Mouse (Mus musculus) ovary, adult 18-20 months (tissue): ENCODE measurements at regions not wholly inside any gene's neighbourhood (a gene's known extent, or its start where the extent isn't known, plus 50 kb on each side); places are given as distances from the start of the nearest gene placed in this dataset.

Experiments
- DNase-seq: peaks from one replicate; pipeline ENCODE4 v3.0.0; 2022; ENCODE audit warnings: low spot score, mixed read lengths

DNA sequence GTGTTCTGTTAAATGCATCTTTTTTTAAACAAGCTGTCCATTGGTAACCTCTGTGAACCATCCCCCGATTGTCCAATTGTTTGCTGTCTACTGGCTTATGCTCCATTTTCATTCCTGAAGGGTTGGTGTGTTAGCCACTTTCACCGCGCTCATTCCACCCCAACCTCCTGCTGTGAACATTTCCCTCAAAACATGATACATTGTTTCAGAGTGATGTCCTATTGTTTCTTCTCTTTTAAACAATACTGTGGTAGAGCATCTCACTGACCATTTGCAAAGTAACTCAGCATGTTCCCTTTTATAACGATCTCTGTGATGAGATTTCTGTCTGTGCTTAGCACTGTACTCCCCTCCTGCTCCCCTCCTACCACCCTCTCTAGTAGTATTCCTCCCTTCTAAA, 240.1 kb downstream of the Irs2 start:
- DNase-seq: no peak

DNA sequence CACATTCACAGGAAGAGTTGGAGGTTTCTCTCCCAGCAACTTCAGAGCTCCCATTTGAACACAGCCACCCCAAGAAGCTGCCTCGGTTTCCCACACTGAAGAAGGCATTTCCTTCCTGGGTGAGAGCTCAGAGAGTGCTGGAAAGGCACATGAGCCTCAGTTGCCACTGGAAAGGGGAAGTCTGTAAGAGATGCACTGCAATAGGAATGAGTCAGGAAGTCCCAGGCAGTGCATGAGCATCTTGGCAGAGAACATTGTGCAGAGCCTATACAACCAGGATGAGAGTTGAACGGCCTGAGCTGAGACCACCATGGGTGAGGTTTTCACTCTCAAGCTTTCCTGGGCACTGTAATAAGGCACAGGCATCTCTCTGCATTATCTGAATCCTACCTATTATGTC, 244.4 kb downstream of the Irs2 start:
- no peak for DNase-seq

DNA sequence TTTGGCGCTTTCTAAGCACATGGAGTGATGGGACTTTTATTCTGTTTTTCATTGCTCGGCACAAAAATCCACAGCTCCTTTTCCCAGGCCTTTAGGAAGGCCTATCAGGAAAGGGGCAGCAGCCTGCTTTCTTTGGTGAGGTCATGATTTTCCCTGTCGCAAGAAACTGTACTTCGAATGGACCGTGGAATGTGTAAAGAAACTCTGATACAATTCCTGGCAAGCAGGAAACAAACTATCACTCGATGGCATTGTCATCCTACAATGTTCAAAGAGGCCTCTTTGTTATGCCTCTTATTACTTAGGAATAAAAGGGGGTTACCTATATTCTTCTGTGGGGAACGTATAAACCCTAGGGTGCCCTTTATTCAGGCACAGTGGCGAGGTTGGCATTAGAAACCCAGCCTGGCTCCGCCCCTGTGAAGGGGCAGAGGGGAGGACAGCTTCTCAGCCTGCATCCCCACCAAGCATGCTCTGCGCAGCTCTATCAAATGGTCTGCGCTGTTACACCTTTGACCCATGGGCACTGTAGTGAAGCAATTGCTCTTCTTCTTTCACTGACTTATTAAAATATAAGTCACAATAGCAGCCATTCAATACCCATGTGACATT, 246.5 kb downstream of the Irs2 start:
- DNase-seq: no peak

DNA sequence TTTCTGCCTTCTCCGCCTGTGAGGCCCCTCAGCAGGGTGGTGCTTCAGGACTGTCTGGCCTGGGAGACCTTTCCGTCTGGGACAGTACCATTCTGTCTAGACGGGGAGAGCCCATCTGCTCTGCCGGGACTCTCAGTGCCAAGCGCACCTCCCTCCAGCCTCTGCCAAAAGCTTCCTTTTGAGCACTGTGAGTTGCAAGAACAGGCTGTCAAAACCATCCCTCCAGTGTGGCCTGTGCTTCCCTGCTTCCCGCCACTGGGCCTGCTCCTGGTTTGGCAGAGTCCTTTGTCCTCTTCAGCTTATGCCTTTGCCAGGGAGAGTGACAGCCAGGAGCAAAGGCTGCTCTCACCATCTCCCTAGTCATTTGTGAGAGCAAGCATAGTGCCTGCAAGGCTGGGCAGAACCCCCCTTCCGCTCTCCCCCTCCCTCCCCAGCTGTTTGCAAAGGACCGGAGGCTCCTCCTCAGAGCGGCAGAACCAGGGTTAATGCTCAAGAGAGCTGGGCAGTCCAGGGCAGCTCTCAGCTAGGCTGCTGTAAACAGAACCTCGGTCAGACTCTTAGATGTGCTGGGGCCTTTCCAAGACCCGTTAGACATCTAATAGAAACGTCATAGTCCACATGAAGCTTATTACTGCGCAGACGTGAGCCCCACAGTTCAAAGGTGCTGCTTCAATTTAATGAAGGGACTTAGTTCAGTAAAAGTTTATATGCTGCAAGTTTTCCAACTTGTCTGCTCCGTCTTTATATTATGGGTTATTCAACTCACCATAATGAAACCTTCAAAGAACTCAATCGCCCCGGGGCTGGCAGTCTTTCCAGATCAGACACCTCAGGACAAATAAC, 247.2 kb downstream of the Irs2 start:
- no peak for DNase-seq

DNA sequence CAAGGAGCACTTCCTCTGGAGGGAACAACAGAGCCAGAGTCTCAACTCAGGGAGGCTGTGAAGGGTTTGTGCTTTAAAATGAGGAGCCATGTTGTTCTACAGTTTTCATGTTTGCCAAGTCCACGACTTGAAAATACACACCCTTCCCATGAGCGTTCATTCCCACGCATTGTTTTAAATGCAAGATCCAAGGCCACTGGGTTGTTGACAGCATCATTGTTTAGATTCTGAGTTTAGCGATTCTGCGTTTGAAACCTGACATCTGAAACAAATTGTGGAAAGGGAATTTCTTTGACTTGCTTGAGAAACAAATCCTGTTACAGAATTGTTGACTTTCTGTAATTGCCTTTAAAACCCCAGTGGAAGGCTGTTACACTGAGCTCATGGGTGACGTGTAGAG, 248.0 kb downstream of the Irs2 start:
- DNase-seq: no peak

DNA sequence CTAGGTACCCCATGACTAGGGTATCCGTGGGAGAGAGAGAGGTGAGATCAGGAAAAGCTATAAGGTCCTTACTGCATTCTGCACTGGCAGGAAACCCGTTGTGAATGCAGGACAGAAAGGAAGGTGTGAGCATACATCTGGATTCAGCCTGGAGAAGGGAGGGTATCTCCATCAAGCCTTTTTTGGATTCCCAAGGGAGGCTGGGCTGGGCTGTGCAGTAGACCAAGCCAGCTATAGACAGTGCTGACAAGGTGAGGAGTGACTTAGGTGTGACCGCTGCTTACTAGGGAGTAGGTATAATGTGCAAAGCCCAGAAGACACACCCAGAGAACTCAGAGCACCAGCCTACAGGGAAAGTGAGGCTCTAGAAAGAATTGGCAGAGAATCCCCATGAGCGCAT, 250.1 kb downstream of the Irs2 start:
- no peak for DNase-seq

DNA sequence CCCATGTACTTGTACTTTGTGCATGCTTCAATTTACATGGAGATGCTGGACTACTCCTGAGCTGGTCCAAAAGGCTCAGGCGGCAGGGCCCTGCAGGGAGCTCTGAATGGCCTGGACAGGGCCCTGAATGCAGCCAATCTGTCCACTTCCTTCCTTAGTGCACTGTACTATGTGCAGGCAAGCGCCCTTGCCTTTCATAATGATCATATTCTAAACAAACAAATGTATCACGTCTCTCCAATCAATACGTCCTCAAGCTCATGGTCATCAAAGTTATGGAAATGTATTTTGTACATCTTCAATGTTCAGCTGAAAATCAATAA, 253.3 kb downstream of the Irs2 start:
- DNase-seq: no peak

DNA sequence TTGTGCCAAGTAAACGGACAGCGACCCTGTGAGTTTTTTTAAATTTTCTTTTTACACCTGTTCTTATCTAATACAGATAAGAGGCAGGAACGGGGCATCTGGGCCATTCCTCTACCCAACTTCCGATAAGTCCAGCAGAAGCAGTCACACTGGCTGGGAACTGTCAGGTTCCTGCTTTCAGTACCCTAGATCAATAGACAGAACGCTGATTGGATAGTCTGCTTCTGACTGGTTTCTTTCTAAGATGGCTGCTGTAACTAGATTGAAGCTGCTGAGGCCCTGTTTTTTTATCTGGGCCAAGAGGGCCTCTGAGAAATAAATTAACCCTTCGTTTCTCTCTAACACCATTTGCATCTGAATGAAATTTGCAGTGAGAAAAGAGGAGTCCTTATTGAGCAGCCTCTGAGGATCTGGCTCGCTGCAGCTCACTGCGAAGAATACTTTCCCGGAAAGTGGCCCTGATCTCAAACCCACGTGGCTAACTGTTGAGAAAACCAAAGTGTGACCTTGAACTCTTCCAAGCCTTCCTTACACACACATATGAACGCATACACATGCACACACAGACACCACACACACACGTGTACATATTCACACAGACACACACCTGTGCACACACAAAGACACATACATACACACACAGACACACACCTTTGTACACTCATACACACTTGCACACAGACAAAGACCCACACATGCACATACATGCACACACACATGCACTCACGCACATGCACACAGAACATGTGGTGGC, 253.8 kb downstream of the Irs2 start:
- DNase-seq: no peak

DNA sequence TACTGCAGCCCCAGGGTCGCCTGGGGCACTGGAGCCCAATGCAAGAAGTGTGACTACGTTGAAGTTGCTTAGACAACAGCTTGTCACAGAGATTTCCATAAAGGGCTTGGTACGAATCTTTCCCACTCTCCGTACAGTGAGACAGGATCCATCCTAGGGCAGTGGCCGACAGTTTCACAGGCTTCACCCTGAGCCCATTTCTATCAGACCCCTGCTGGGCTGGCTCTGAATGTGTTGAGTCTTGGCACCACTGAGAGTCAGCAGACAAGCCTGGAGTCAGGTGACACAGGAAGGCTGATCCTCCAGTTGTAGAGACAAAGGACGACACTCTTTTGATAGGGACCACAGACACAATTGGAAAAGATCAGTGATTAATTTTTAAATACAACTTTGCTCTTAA, 255.2 kb downstream of the Irs2 start:
- no peak for DNase-seq

DNA sequence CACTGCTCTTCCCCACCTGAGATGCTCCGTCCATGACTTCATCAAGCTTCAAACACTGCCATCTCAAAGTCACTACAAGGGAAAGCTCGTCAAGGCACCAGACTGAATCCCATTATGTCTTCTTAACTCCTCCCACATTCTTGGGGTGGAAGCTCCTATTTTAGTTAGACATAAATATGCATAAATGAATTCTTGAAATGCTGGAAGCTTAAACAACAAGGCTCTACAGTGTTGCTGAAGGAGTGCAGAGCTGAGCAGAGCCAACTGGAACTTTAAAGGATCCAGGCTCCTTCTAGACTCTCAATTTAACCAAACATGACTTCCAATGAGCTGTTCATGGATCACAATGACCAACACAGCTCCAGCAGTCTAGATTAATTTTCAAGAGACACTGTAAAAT, 261.1 kb downstream of the Irs2 start:
- no peak for DNase-seq

DNA sequence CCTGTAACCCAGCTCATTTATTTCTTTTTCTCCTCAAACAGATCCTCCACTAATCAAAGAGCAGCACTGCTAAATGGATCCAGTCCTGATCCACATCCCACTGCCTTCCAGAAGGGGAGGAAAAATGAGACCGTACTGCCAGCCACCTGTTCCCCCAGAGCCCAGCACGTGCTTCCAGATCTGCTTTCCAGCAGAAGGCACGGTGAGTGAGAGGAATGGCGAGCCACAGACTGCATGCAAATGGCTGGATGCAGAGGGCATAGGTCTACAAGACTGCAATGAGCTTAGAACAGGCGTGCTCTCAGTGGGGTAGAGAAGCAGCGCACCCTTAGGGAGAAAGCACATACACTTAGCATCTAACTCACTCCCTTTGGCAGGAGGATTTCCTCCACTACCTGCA, 265.0 kb downstream of the Irs2 start:
- DNase-seq: no peak

DNA sequence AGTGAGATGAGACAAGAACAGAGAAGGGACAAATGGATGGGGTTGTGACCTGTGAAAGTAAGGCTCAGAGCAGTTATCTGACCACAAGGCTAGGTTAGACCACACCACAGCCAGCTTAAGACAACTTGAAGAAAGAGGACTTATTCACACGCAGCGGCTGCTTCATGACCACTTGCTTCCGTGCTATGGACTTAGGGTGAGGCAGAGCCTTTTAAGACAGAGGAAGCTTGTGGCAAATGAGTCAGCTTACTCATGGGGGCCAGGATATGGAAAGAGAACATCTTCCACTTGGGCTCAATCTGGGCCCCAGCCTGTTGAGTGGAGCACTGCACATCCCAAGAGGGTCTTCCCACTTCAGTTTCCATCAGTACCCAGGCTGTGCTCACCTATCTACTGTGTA, 267.4 kb downstream of the Irs2 start:
- DNase-seq: no peak

DNA sequence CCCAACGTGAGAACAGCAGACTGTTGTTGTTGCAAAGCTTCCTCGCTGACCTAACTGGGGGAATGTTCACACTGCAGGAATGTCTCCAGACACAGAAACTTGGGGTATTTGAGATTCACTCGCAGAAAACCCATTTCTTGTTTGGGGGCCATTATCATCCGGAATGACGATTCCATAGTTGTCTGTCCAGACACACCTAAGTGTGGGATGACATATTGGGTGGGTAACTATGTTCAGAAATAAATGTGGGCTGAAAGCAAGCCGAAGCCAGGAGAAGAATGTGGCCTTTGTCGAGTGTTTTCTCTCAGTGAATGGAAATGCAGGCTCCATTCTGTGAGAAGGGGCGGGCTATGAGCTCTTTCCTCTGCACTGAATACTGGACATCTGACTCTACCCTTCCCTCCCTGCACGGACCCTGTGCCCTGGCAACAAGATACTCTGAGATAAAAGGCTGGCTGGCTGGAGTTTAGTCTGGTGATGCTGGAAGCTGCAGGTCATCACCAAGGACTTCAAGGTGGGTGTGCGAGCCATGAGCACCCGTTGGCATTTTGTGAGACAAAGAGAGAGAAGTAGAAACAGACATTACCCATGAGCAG, 269.7 kb downstream of the Irs2 start:
- no peak for DNase-seq

DNA sequence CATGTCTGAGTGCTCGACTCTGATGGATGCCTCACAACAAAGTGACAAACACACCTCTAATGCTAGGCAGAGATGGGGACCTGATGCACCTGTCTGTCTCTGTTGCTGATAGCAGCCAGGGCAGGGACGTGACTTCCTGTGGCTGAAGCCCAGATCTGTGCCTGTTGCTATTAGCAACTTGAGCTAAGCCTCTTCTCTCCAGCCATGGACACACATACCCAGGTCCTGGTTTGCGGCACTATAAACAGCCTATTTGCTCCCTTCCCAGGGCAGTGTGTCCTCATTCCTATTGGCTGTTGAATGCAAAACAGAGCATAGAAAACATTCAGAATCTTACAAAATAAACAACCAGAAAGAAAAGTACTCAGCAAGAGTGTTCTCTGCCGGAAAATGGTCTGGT, 273.5 kb downstream of the Irs2 start:
- no peak for DNase-seq

DNA sequence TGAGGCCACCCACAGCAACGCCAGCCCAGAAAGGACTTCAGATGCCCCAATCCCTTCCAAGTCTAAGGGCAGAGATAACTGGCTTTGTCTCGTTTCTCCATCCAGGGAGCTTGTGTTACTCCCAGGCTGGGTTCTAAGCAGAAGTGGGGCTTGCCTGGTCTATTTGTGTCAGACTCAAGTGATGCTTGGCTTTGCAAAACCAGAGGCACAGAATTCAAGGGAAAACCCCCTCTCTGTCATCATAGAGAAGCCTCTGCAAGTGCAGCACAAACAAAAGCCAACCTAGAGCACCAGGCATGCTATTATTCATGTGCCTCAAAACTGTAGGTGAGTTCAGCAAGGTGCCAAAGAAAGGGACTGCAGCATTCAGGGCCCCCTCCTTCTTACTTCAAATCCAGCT, 284.9 kb downstream of the Irs2 start:
- no peak for DNase-seq

DNA sequence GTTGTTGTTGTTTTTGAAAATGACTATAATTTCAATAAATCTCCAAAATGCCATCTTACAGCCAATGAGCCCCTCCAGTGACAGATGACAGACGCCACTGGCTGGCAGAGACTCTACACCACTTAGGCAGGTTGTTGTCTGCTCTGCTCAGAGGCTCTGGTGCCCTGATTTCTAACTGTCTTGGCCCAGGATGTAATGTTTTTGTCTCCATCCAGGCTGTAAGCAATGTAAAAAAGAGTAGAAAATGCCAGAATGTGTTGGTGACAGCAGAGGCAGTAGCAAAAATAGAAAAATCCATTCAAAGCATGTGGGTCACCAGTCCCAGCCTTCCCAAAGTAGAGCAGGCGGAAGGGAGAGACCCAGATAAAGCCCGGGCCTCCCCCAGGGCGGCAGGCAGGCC, 285.5 kb downstream of the Irs2 start:
- peak; percentile 11 for DNase-seq

DNA sequence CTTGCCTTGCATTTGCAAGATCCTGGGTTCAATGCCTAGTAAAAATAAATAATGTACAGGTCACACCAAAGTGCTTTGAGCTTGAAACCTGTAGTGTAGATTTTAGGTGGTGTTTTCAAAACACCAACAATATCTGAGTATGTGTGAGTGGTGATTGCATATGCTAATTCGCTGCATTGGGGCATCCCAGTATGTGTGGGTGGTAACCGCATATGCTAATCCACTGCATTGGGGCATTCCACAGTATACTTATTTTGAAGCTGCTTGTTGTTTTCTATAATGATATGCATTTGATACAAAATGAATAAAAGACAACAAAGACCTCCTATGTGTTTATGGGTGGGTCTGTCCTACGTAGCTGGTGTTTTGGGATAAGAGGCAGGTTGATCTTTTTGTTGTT, 285.9 kb downstream of the Irs2 start:
- DNase-seq: no peak

DNA sequence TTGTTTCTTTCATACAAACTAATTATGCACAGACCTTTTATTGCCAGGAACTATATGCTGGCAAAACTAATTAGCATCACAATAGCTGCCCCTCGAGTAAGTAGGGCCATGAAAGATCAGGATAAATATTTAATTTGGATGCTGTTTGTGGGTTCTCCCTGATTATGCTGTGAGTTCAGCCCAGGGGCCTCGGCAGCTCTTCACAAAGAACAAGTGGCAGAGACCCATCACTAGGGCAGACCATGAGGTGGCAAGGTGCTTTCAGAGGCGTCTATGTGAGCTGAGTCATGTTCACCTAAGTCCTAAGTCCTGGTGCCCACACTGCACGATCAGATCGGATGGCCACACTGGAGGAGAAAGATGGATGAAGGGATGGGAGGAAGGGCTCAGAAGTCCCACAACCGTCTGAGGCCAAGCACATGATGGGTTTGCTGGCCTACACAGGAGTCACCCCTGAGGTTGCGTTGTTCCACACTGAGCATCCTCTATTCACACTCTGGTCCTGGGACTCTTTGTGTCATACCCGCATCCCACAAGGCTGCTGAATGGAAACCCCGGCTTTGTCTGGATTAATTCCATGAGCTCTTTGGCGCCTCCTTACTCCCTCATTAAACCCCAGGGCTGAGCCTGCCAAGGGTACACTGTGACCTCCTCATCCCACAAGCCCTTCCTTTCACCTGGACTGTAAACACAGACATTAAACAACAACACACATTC, 287.0 kb downstream of the Irs2 start:
- DNase-seq: no peak

DNA sequence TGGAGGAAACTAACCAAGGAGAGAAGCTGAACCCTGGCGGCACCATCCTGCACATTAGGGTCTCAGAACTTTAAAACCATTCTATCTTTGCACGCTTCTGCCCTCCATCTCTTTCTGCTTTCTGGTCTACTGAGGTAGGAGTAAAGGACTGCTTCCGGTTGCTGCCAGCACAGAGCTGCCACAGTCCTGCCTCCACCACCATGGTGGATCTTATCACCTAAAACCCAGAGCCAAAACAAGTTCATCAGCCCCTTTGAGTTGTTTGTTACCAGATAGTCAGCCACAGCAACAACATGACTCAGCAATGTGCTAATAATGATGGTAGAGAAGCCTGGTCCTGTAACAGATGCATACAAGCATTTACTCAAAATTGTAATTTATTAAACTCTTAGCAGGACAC, 287.9 kb downstream of the Irs2 start:
- DNase-seq: no peak

DNA sequence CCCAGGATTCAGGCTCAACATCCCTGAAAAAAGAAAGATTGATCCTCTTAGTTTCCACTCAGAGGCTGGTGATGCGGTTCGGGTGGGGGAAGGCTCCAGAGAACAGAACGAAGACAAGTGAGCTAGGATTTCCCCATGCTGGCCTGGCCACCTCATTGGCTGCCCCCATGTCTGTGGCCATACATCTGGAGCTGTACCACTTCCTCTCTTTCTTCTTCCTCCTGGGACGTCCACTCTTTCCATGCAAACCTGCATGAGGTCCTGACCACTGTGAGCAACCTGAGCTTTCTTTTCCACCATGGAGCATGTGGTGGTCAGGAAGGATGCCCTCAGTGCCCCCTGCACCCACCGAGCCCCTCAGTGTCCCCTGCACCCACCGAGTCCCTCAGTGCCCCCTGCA, 288.8 kb downstream of the Irs2 start:
- no peak for DNase-seq

DNA sequence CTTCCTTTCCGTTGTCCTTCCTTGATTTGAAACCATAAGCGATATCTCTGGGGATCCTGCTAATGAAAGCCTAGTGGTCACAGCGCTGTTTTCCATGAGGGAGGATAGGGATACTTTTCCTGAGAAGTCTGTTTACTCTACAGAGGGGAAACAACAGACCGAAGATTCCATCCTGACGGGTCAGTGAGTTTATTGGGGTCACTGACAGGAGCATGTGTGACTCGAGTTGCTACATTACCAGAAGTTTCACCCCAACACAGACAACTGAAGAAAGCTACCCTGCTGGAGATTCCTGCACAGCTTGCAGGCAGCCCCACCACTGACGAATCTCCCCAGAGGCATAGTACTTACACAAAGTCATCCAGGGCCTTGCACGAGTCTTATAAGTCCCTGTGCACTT, 291.0 kb downstream of the Irs2 start:
- DNase-seq: no peak

DNA sequence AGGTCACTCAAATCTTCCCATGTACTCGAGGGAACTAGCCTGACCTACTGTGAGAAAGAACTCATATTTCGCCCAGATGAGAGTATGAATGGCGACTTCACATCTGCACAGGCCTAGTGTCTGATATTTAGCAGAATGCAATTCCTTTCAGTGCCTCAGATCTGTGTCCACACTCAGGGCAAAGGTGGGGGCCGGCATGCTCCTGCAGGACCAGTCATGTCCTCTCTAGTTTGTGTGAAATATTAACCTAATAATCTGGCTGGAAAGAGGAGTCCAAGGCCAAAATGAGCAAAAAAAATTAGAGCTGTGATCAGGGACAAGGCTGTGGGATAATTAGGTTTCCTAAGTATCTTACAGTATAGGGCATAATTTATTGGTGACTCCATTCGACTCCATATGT, 292.1 kb downstream of the Irs2 start:
- DNase-seq: no peak
